Mouse (Mus musculus): ENCODE measurements around the gene Pde6h.

GRCm38 (mm10) chr6:136892002-136892401 lies 31.6 kb upstream of the Pde6h start:
- TF ChIP-seq ZNF384 (IDR thresholded peaks at IDR 0.05; ENCODE audit: low read depth, low read length), result no peak
- no peak for TF ChIP-seq CTCF (conservative IDR thresholded peaks at IDR 0.05 in 1 of 2, IDR thresholded peaks at IDR 0.05 in 1 of 2; ENCODE audit: low read depth in 2 of 2, low read length in 2 of 2)
- no peak for TF ChIP-seq EP300 (IDR thresholded peaks at IDR 0.05; ENCODE audit: low read length)
- TF ChIP-seq HCFC1 (IDR thresholded peaks at IDR 0.05; ENCODE audit: low read depth, low read length), result no peak
- no peak for TF ChIP-seq NRF1 (IDR thresholded peaks at IDR 0.05; ENCODE audit: low read depth, low read length)
- TF ChIP-seq POLR2A (IDR thresholded peaks at IDR 0.05; ENCODE audit: low read depth, low read length), result no peak
- no peak for TF ChIP-seq TBP (conservative IDR thresholded peaks at IDR 0.05; ENCODE audit: low read depth, low read length)
- no peak for TF ChIP-seq USF1 (IDR thresholded peaks at IDR 0.05; ENCODE audit: low read depth, low read length)
- TF ChIP-seq ETS1 (conservative IDR thresholded peaks at IDR 0.05; ENCODE audit: low read depth, low read length), result no peak
- TF ChIP-seq USF2 (conservative IDR thresholded peaks at IDR 0.05; ENCODE audit: low read depth, low read length), result no peak
- no peak for TF ChIP-seq POLR2AphosphoS2 (IDR thresholded peaks at IDR 0.05; ENCODE audit: low read depth, low read length)
- no peak for TF ChIP-seq JUND (conservative IDR thresholded peaks at IDR 0.05; ENCODE audit: low read depth, low read length)
